Mouse (Mus musculus) C2C12 (cell line): ENCODE results near the gene Vcpkmt. TPM values are rescaled to one million over a fixed set of nuclear protein-coding genes. Genes with fewer than 3 reads are reported as not detected.
"Not testable (repeated sequence)": the region's sequence is repeated elsewhere in the genome, so short reads cannot be mapped to it uniquely, and the experiment has no call there.

ENCODE experiments used
- H3K27me3 ChIP-seq: one replicate; pipeline ENCODE4 v1.6.1; 2011; ENCODE audit not compliant: control insufficient read depth, insufficient read depth, insufficient read length
- H3K36me3 ChIP-seq: one replicate; pipeline ENCODE4 v1.6.1; 2011; ENCODE audit not compliant: control insufficient read depth, insufficient read depth
- H3K4me3 ChIP-seq: one replicate; pipeline ENCODE4 v1.5.1; 2011; ENCODE audit warnings: mild to moderate bottlenecking, control low read depth; ENCODE audit not compliant: poor library complexity, insufficient read depth, severe bottlenecking
- H3K79me2 ChIP-seq: one replicate; pipeline ENCODE4 v1.6.1; 2011; ENCODE audit not compliant: control insufficient read depth, insufficient read depth
- H3K79me3 ChIP-seq: one replicate; pipeline ENCODE4 v1.6.1; 2011; ENCODE audit warnings: low read depth, control low read depth
- H3ac ChIP-seq: one replicate; pipeline ENCODE3; 2011; ENCODE audit warnings: low read depth; ENCODE audit not compliant: control insufficient read depth, insufficient read length
- CEBPB ChIP-seq: IDR thresholded peaks from one replicate; pipeline ENCODE4 v1.6.1; 2011; ENCODE audit warnings: low read depth, mild to moderate bottlenecking, control low read depth, moderate library complexity
- CTCF ChIP-seq: IDR thresholded peaks from one replicate; pipeline ENCODE4 v1.5.1; 2011; ENCODE audit not compliant: control insufficient read depth, insufficient read depth, insufficient read length
- FOSL1 ChIP-seq: IDR thresholded peaks from one replicate; pipeline ENCODE4 v1.8.0; 2011; ENCODE audit warnings: mild to moderate bottlenecking, low read length; ENCODE audit not compliant: poor library complexity, insufficient read depth, severe bottlenecking
- MAX ChIP-seq: IDR thresholded peaks from one replicate; pipeline ENCODE4 v1.6.1; 2011; ENCODE audit warnings: mild to moderate bottlenecking, control low read depth
- MYOD1 ChIP-seq: IDR thresholded peaks from one replicate; pipeline ENCODE4 v1.6.1; 2011; ENCODE audit warnings: low read depth; ENCODE audit not compliant: control insufficient read depth, insufficient read length
- MYOG ChIP-seq: IDR thresholded peaks from one replicate; pipeline ENCODE4 v1.6.1; 2011; ENCODE audit not compliant: control insufficient read depth, insufficient read length; ENCODE audit errors: extremely low read depth
- USF1 ChIP-seq: IDR thresholded peaks from one replicate; pipeline ENCODE4 v1.6.1; 2011; ENCODE audit warnings: low read depth, mild to moderate bottlenecking, control low read depth, moderate library complexity
- long read RNA-seq, 2 experiments: library from polyadenylated mRNA; unstranded; transcript quantifications; one replicate each; pipeline ENCODE4 v2.0.0; 2019 to 2020
- polyA plus RNA-seq: library from polyadenylated mRNA; unstranded; fragments of >200 nt; fragmentation: generic; extraction: Trizol; gene quantifications from one replicate; pipeline ENCODE4 v1.2.1, GENCODE M21; 2012; ENCODE audit warnings: missing spikeins

The Vcpkmt gene
- 26.7 TPM for polyA plus RNA-seq
- long read RNA-seq, experiment 1, transcript Vcpkmt-201 (6 exons, 1,027 nt): major isoform, 16 of 37 reads
- long read RNA-seq, experiment 1, partial matches to known transcripts: 3 of 37 reads
- long read RNA-seq, experiment 1, other reads (novel, unspliced or antisense): 18 of 37 reads
- long read RNA-seq, experiment 2, transcript Vcpkmt-201 (6 exons, 1,027 nt): major isoform, 20 of 44 reads
- long read RNA-seq, experiment 2, partial matches to known transcripts: 6 of 44 reads
- long read RNA-seq, experiment 2, other reads (novel, unspliced or antisense): 18 of 44 reads

DNA sequence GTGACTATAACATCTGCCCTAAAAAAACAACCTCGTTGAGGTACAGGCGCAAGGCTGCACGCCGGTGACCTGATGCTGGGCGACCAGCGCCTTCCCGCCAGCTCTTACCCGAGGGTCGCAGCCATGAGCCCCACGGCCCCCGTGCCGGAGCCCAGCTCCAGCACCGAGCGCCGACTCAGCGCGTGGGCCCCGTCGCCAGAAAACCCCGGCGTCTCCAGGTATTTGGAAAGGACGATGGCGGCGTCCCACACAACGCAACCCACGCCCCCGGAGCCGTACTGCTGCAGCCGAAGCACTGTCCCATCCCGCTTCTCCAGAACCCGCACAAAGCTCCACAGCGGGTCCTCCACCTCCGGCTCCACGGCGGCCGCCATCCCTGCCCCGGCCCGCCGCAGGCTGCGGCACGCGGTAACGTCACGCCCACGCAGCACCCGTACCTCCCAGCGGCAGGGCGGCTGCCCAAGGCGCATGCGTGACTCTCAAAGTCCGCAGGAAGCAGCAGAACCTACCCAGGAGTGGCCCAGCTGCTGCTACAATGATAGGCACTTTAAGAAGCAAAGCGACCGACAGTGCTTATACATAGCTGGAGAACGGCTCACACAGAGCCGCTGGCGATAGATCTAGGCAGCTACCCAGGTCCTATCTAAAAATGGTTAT, at the start of gene Vcpkmt:
Gene Vcpkmt (minus strand): TSS at position 416 of the 657 bp plus-strand sequence.
- Histone ChIP-seq H3ac (peak within 1 kb of the TSS; percentile 64), H3K4me3 (peak within 1 kb of the TSS; percentile 92), H3K79me3 (peaks cover 30% of the 10 kb centered on the region), H3K27me3 (no peaks in the 10 kb centered on the region), H3K79me2 (peaks cover 39% of the 10 kb centered on the region), H3K36me3 (peaks cover 48% of the 10 kb centered on the region)
- TF ChIP-seq MAX (peak; percentile 67), MYOG (no peak)

DNA sequence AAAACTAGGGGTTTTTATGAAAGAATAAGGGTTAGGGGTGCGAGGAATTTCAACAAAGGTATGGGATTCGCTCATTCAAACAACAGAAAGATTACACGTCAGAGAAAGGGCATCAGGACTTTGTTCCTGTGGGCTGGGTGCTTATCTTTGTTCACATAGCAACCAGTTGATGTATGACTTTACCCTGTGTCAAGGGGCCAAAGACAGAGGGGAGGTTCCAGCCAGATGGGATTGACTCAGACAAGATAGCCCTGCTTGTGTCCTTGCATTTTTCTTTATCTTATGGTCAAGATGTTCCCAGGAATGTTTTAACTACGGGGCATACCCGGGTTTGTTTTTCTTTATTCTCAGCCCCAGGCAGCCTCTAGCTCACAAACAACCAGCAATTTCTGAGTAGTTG, 35.8 kb upstream of the Vcpkmt start:
- not testable (repeated sequence) for H3K79me3 ChIP-seq, H3K27me3 ChIP-seq, H3K79me2 ChIP-seq, H3ac ChIP-seq, H3K4me3 ChIP-seq
- H3K36me3 ChIP-seq: peaks cover 23% of the 10 kb centered on the region

DNA sequence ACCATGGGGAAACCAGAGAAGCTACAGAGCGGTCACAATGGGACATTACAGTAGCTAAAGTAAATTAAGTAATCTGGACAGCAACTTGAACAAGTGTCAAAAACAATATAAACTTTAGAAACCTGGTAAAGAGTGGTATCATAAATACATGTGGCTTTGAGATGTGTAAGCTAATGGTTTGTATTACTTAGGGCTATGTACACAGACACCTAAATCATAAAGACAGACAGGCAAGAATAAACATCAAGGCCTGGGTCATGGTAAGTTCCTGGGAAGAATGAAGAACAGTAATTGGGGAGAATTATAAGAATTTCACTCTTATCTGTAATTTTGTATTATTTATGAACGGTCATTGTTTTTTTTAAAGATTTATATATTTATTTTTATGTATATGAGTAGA, 21.5 kb upstream of the Vcpkmt start:
- TF ChIP-seq CTCF (no peak), MAX (no peak), USF1 (no peak), MYOD1 (no peak), MYOG (no peak), CEBPB (no peak), FOSL1 (no peak)
- peaks cover 27% of the 10 kb centered on the region for H3K36me3 ChIP-seq
- H3ac ChIP-seq: no peak overlapping the region
- no peaks in the 10 kb centered on the region for H3K79me3 ChIP-seq
- no peaks in the 10 kb centered on the region for H3K27me3 ChIP-seq
- H3K4me3 ChIP-seq: no peak overlapping the region
- no peaks in the 10 kb centered on the region for H3K79me2 ChIP-seq

DNA sequence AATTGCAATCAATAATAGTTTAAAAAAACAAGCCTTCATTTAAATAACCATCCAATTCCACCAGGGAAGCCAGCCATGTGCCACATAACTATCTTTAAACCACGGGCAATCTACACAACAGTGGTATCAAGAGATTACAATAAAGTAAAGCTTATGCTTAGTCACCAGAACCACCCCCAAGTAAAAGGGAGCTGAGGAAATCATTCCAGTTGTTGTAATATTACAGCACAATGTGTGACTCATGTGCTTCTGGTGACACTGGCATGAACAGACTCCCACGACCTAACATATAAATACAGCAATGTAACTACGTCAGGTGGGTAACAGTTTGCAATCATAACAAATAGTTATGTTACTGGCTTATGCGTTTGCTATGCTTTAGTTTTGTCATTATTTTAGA, 14.6 kb upstream of the Vcpkmt start:
- no peaks in the 10 kb centered on the region for H3K27me3 ChIP-seq
- H3K79me3 ChIP-seq: no peaks in the 10 kb centered on the region
- no peak for TF ChIP-seq FOSL1
- peak; percentile 27 for TF ChIP-seq MYOD1
- peak; percentile 48 for TF ChIP-seq CEBPB
- TF ChIP-seq CTCF: no peak
- no peak for TF ChIP-seq MYOG
- TF ChIP-seq MAX: no peak
- TF ChIP-seq USF1: no peak
- no peak overlapping the region for H3ac ChIP-seq
- no peaks in the 10 kb centered on the region for H3K79me2 ChIP-seq
- H3K36me3 ChIP-seq: peaks cover 4% of the 10 kb centered on the region
- no peak overlapping the region for H3K4me3 ChIP-seq

DNA sequence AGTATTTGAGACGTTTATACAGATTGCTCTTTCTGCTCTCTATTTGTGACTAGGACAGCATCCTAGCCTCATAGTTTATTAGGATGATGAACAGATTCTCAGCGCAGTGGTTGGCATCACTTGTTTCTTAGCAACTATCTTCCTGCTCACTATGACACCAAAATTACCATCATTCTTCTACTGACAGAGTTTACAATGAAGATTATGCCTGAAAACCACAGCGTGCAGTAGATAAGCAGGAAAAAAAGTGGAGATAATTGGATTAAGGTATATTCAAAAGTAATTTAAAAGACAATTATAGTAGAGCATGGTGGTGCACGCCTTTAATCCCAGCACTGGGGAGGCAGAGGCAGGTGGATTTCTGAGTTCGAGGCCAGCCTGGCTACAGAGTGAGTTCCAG, 10.3 kb upstream of the Vcpkmt start:
- H3K4me3 ChIP-seq: no peak overlapping the region
- TF ChIP-seq CEBPB: no peak
- no peak for TF ChIP-seq USF1
- TF ChIP-seq MYOG: no peak
- no peak for TF ChIP-seq FOSL1
- no peak for TF ChIP-seq CTCF
- no peak for TF ChIP-seq MYOD1
- TF ChIP-seq MAX: no peak
- H3ac ChIP-seq: no peak overlapping the region
- no peaks in the 10 kb centered on the region for H3K79me3 ChIP-seq
- H3K27me3 ChIP-seq: no peaks in the 10 kb centered on the region
- H3K79me2 ChIP-seq: no peaks in the 10 kb centered on the region
- H3K36me3 ChIP-seq: peaks cover 5% of the 10 kb centered on the region

DNA sequence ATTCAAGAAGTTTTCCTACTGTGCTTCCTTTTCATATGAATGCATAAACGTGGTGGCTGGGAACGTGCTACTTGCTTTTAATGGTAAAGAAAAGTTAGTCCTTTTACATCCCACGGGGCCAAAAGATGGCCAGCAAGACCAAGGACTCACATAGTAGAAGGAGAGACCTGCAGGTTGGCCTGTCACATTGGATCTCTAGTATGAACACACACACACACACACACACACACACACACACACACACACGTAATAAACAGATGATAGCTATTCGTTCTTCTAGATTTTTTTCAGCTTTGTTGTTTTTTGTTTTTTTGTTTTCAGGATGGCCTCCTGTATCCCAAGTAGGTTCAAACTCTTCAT, 422 bp upstream of the Vcpkmt start:
- Histone ChIP-seq H3K79me2 (peaks cover 39% of the 10 kb centered on the region), H3K79me3 (peaks cover 30% of the 10 kb centered on the region), H3ac (no peak overlapping the region), H3K27me3 (no peaks in the 10 kb centered on the region), H3K4me3 (peak overlapping the region; percentile 92), H3K36me3 (peaks cover 43% of the 10 kb centered on the region)
- no peak for TF ChIP-seq USF1
